Mouse (Mus musculus) cerebellum, adult 2 months (tissue): ENCODE results near the gene Aldh3a2.

Experiments used
- CTCF ChIP-seq: fragments of 200-500 bp; IDR thresholded peaks from 2 replicates; pipeline ENCODE4 v1.5.1; 2011; ENCODE audit warnings: low read depth, mild to moderate bottlenecking, control low read depth, low read length, moderate library complexity, borderline replicate concordance; ENCODE audit not compliant: insufficient read depth
- POLR2A ChIP-seq: fragments of 200-500 bp; IDR thresholded peaks from 2 replicates; pipeline ENCODE4 v1.6.1; 2011; ENCODE audit warnings: low read length, control low read depth, borderline replicate concordance; ENCODE audit not compliant: insufficient read depth

DNA sequence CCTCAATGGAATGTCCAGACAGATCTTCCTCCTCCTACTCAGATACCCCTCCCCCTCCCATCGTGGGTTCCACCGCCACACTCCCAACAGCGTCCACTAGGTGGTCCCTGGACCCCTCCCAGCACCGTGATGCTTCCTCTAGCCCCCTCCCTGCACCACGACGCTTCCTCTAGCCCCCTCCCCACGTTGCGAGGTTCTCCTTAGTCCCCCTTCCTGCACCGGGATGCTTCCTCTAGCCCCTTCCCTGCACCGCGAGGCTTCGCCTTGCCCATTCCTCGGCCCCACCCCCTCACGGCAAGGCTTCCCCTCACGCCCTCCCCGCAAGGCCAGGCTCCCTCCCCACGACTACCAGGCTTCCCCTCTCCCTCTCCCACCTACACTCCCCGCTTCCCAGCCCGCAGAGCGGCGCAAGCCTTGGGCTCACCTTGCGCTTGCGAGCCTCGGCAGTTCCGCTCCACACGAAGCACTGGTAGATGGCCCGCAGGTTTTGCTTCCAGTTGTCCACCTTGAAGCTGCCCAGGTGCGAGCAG lies 92.9 kb downstream of the Aldh3a2 start:
- TF ChIP-seq CTCF (peak; percentile 55; the same call in 1 of the 2 replicates), POLR2A (no peak)
